Mouse (Mus musculus) inflammation-experienced regulatory T-cells, adult 16 weeks (primary cell): Measurements from ENCODE around the gene Mut. TPM values are rescaled to one million over a fixed set of nuclear protein-coding genes. Genes with fewer than 3 reads are reported as not detected.

ENCODE experiments used
- polyA plus RNA-seq: library from polyadenylated mRNA; unstranded; fragments of 100-300 nt; shearing (Covaris generic); gene quantifications from one replicate; pipeline ENCODE4 v1.2.1, GENCODE M21; 2017

The Mut gene
- polyA plus RNA-seq = 29.5 TPM

DNA sequence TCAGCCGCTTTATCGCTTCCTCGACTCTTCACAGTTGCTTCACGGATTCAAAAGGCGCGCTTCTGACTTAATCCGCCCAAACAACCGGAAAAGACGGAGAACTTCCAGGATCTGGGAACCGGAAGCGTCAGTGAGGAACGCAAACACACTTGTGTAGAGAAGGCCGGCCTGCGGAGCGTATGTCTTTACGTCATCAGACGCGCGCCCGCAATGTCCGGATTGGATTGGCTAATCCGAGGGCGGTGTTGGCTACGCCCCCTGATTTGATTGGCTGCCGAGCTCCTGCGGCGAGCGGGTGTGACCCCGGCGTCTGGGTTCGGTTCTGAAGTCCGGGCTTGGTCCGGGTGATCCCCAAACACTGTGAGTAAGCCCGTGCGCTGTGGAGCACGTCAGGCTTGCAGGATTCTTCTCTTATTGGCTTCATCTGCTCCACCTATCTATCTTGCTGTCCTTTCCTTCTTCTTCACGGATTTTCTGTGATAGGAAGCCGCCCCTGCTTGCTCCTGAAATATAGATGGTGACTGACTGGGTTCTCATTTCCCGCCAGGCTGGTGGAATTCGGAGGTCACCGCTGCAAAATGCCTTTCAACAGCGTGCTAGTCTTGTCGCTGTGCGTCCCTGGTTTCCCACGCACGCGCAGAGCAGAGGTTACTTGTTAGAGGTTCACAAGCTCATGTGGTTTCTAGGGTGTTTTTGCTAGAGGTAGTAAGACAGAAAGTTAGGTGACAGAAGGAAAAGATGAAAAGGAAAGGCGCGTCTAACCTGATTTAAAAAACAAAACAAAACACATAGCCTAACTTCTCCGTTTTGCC is at the start of gene Mut, which contains the start of gene Cenpq:
Gene Mut (plus strand): TSS at position 266 of the 812 bp plus-strand sequence.
Gene Cenpq (minus strand): TSS at position 628 of the 812 bp plus-strand sequence.

DNA sequence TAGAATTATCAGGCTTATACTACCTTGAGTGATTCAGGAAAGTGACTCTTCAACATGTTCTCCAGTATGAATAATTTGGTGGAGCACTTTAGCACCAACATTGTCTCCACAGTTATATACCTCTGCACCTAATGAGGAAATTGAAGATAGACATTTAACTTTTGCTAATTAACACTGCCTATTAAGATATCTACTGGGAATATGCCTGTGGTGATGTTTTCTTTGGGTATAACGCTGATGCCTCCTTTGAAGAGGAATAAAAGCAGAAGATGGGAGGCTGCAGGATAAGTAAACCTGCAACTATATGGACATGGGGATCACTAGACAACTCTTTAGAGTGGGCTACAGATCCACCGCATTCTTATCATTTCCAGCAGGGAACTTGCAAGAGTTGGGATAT is 20.2 kb upstream of the Mut start, which contains the start of gene Glyatl3:
Gene Glyatl3 (minus strand): TSS at position 101 of the 400 bp plus-strand sequence.

Other genes with a start within 250 kb of the Mut start
- gene Esp1, start 207.6 kb upstream of the Mut start, polyA plus RNA-seq = not detected
- not detected for gene Crisp2, start 127.7 kb upstream of the Mut start, polyA plus RNA-seq
- 0.28 TPM for gene Rhag, start 123.6 kb upstream of the Mut start, polyA plus RNA-seq
- 0.60 TPM for gene 9130008F23Rik, start 54.1 kb upstream of the Mut start, polyA plus RNA-seq
- not detected for gene Glyatl3, start 20.3 kb upstream of the Mut start, polyA plus RNA-seq
- gene Cenpq, start 362 bp downstream of the Mut start, polyA plus RNA-seq = 29.1 TPM